Mouse (Mus musculus) cerebellum, adult 9-11 months (tissue): Measurements from ENCODE around the gene Zfand2b.

Experiments used
- DNase-seq: peaks from one replicate; pipeline ENCODE4 v3.0.0; 2022

The Zfand2b gene

DNA sequence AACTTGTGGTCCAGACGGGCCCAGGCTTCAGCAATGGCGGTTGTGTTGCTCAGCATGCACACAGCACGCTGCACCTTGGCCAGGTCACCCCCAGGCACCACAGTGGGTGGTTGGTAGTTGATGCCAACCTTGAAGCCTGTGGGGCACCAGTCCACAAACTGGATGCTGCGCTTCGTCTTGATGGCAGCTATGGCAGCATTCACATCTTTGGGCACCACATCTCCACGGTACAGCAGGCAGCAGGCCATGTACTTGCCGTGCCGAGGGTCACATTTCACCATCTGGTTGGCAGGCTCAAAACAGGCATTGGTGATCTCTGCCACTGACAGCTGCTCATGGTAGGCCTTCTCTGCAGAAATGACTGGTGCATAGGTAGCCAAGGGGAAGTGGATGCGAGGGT, 47.3 kb downstream of the Zfand2b start:
- DNase-seq: peak; percentile 52

DNA sequence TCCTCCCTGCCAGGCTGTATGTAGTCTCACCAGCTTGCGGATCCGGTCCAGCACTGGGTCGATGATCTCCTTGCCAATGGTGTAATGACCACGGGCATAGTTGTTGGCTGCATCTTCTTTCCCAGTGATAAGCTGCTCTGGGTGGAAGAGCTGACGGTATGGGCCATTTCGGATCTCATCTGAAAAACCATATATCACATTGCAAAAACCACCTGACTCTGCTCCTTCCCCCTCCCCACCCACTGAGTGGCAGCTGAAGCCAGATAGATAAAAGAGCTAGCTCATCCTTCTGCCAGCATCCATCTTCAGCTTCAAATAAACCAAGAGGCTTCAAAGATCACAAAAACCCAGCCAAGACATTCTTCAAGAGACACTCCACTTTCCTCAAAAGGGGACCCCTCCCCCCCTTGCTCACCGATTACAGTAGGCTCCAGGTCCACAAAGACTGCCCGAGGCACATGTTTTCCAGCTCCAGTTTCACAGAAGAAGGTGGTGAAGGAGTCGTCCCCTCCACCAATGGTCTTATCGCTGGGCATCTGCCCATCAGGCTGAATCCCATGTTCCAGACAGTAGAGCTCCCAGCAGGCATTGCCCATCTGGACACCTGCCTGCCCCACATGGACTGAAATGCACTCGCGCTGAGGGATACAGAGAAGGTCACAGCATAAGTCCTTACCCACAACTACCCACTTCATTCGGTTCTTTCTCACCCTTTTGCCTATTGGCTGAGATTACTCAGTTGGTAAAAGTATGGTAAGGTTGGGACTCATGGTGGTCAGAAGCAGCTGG, 48.5 kb downstream of the Zfand2b start:
- DNase-seq: peak; percentile 77

DNA sequence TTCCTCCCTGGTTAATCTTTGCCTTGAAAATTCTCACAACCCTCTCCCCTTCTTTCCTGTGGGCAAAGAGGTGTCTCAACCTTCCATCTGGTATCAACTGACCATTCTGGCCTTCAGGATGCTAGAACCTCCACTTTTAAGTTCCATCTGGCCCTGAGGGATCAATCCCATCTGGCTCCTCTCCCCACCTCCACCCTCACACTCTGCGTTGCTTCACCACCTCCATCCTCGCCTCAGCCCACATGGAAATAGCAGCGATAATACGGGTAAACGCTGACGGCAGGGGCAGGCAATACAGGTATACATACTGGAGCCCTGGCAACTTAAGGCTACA, 49.4 kb downstream of the Zfand2b start:
- DNase-seq: no peak

DNA sequence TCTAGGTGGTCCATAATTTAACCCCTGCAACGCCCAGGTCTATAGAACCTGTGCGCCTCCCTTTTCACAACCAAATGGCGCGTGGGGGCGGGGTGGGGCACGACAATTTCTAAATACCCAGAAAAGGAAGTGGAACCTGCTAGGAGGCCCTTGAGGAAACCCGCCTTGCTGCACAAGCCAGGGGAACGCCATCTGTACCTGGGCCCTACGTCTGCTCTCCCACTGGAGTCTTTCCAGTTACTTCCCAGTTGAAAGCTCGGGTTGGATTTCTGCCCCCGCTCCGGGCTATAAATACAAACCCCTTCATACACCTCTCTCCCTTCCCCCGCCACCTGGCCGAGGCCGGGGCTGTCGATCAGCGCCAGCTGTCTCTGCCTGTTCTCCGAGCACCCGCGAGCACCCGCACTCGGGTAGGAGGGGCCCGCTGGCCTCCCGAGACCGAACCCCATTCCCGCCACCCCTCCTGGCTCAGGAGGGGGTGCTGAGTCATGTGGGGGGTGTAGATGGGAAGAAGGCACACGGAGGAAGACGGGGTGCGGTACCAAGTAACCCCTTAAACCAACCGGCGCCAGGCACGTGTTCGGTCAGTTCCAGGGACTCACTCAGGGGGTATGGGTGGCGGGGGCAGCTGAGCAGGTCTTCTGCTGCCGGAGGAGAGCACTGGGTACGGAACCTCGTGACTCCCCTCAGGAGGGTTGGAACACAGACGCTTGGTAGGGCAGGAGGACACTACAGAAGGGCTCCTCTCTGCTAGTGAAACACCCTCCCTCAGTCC, 50.0 kb downstream of the Zfand2b start:
- peak; percentile 97 for DNase-seq

DNA sequence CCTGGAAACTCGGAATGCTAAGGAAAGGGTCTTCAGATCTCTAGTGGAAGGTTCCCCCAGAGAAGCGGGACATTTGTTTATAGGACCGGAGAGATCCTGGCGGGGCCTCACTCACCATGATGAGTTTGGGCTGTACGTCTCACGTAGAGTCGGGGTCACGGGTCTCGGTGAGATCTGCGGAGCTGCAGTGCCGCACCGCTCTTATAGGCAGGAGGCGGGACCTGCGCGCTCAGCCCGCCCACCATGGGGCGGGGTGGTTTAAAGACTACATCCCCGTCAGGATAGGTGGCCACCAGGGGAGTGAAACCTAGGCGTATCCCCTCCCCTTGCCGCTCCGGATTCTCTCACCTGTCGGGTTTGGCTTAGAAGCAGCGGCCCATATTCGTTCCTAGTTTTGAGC, 50.6 kb downstream of the Zfand2b start:
- peak; percentile 97 for DNase-seq

DNA sequence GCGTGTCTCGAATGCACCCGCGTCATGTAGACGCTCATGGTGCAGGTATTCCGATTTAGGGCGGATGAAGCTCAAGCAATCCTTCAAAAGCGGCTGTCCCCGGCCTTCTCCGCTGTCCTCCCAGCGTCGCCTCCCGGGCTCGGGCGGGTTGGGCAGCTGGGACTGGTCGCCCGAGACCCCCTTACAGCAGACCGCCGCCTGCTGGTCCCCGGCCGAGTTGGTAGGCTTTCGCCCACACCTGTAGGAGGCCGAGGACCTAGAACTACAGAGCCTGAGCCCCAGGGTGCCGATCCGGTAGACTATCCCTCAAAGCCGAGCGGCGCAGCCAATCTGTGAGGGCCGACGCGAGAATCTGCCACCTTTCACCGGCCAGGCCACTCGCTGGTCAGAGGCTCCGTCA, 51.1 kb downstream of the Zfand2b start, which contains the start of gene Tuba4a:
TSS of gene Tuba4a (minus strand) at position 335 of the 400 bp plus-strand sequence.
- DNase-seq: no peak
